Mouse (Mus musculus) cerebellum, adult 2 months (tissue): ENCODE data around the gene Bola1.

Experiments used
- CTCF ChIP-seq: fragments of 200-500 bp; IDR thresholded peaks from 2 replicates; pipeline ENCODE4 v1.5.1; 2011; ENCODE audit warnings: low read depth, mild to moderate bottlenecking, control low read depth, low read length, moderate library complexity, borderline replicate concordance; ENCODE audit not compliant: insufficient read depth
- POLR2A ChIP-seq: fragments of 200-500 bp; IDR thresholded peaks from 2 replicates; pipeline ENCODE4 v1.6.1; 2011; ENCODE audit warnings: low read length, control low read depth, borderline replicate concordance; ENCODE audit not compliant: insufficient read depth

DNA sequence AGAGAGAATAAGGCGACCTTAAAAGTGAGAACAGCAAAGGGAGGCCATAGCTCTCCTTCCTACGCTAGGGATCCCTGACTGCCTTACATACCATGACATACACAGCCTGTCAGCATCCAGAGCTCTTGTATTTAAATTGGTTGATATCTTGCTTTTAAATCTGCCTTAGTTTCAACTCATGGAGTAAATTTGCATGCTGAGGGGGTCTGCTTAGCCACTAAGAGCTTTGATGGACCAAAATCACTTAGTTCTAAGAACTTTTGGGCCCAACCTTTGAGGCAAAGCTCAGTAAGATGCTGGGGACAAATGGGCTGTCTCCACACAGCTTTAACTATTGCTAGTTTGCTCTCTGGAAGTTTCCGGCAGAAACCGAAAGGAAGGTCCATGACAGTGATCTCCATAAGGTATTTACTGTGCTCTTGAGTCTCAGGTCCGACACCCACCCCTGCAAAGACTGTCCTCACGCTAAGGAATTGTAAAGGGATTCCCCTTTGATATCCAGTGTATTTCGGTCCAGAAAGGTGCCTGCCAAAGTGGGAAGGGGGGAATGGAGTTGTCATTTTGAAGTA, 17.9 kb upstream of the Bola1 start:
- TF ChIP-seq CTCF (no peak), POLR2A (no peak)
